Mouse (Mus musculus): ENCODE data around the gene Gtf2i. TPM values are rescaled to one million over a fixed set of nuclear protein-coding genes. Genes with fewer than 3 reads are reported as not detected.
"Not testable (repeated sequence)": the region's sequence is repeated elsewhere in the genome, so short reads cannot be mapped to it uniquely, and the experiment has no call there.

The Gtf2i gene
- 154 and 157 TPM in 2 replicates for polyA plus RNA-seq (2012; rRNA removed)

DNA sequence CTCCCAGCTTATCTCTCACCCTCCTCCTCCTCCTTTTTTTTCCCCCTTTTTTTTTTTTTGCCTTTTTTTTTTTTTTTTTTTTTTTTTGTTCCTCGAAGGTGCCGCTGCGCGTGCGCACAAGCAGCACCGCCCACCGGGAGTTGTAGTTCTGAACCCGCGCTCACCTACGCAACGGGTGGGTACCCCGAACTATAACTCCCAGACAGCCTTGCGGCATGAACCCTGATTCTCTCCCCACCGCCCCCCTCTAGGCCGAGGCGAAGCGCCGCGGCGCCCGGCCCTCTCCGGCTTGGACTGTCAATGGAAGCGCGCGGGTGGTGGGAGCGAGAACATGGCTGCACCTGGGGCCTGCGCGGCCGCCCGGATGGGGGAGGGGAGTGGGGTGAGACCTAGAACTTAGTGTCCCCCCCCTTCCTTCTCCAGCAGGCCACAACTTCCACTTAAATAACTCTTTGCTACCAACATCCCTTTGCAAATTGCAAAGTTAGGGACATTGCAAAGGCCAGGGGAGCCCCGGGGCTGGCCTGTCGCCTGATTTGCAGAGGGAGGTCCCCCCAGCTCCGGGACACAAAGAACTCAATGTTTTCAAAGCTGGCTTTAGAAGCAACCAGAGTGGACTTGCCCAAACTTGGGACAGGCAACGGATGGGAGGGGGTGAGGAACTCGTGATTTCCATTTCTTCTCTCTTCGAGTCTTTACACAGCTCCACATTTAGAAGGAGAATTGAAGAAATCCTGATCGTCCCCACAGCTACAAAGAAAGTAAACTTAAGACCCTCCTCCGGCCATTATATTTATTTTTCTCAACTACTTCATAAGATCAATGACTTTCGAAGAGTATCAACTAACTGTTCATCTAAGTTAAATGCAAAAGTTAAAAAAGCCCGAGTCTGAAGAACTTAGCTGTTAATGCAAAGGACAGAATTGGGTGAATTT, at the start of gene Gtf2i:
TSS of gene Gtf2i (minus strand) at position 73 of the 935 bp plus-strand sequence.
- no peaks in the 10 kb centered on the region for H3K27me3 ChIP-seq (ENCODE audit: control insufficient read depth, insufficient read depth, low read length)
- peak within 1 kb of the TSS; percentile 96 for H3K4me3 ChIP-seq (replicated peaks; ENCODE audit: insufficient read depth, low read depth, low read length)
- under 1% methylated on average over 40 of the region's 40 CpGs for WGBS
- TF ChIP-seq CTCF (IDR thresholded peaks at IDR 0.05; ENCODE audit: borderline replicate concordance, insufficient read depth, low read depth, low read length), result no peak
- peak; percentile 28; the same call in 1 of the 2 replicates for TF ChIP-seq POLR2A (IDR thresholded peaks at IDR 0.05; ENCODE audit: borderline replicate concordance, insufficient read depth, low read length)
- H3K27ac ChIP-seq (ENCODE audit: insufficient read depth, low read length), result peak within 1 kb of the TSS; percentile 98
- DNase-seq, result peak; percentile 94 to 98
- H3K4me1 ChIP-seq (ENCODE audit: control insufficient read depth, insufficient read depth, low read length), result no peaks in the 10 kb centered on the region

DNA sequence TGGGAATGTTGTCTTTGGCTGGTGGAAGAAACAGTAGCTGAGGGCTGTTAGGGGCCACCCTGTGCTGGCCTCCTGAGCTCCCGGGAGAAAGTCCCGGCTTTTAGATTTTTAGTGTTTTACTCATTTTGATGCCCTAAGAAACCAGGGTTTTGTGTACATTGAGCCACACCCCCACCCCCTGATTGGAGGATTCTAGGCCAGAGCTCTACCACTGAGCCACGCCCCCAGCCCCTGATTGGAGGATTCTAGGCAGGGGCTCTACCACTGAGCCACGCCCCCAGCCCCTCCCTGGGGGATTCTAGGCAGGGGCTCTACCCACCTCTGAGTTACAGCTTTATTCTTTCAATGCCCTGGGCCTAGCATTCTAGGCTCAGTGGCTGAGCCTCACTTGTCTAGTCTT, 44.5 kb upstream of the Gtf2i start:
- DNase-seq, result no peak
- TF ChIP-seq POLR2A (IDR thresholded peaks at IDR 0.05; ENCODE audit: borderline replicate concordance, insufficient read depth, low read length), result no peak
- no peak for TF ChIP-seq CTCF (IDR thresholded peaks at IDR 0.05; ENCODE audit: borderline replicate concordance, insufficient read depth, low read depth, low read length)
- H3K4me1 ChIP-seq (ENCODE audit: control insufficient read depth, insufficient read depth, low read length), result no peaks in the 10 kb centered on the region
- WGBS, result 97% methylated on average over 4 of the region's 4 CpGs
- H3K4me3 ChIP-seq (replicated peaks; ENCODE audit: insufficient read depth, low read depth, low read length), result no peak overlapping the region
- H3K27me3 ChIP-seq (ENCODE audit: control insufficient read depth, insufficient read depth, low read length), result no peaks in the 10 kb centered on the region
- H3K27ac ChIP-seq (ENCODE audit: insufficient read depth, low read length), result no peak overlapping the region

DNA sequence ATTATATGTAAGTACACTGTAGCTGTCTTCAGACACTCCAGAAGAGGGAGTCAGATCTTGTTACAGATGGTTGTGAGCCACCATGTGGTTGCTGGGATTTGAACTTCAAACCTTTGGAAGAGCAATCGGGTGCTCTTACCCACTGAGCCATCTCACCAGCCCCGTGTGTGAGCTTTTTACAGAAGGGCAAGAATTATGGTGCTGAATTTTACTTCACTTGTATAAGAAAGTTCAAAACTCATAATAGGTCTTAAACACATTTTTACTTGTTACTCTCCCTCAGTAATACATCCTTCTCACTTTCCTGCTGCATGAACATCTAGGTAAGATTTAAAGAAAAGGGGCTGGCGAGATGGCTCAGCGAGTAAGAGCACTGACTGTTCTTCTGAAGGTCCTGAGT, 40.8 kb upstream of the Gtf2i start:
- not testable (repeated sequence) for DNase-seq; H3K27ac ChIP-seq (ENCODE audit: insufficient read depth, low read length); H3K4me1 ChIP-seq (ENCODE audit: control insufficient read depth, insufficient read depth, low read length); H3K27me3 ChIP-seq (ENCODE audit: control insufficient read depth, insufficient read depth, low read length); H3K4me3 ChIP-seq (replicated peaks; ENCODE audit: insufficient read depth, low read depth, low read length)
- 91% methylated on average over 4 of the region's 4 CpGs for WGBS

DNA sequence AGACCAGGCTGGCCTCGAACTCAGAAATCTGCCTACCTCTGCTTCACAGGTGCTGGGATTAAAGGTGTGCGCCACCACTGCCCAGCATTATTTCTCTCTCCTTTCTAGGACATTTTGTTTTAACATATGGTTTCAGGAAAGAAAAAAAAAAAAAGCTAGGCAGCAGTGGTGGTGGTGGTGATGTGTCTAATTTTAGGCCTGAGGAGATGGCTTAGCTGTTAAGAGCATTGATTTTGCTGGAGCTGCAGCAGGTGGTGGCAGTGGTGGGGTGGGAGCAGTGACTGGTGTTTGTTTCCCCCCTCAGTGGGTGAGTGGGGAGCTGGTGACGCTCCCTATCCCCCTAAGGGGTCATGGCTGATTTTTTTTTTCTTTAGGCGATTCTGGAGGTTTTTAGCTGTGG, 38.6 kb upstream of the Gtf2i start:
- Histone ChIP-seq H3K4me1 (ENCODE audit: control insufficient read depth, insufficient read depth, low read length) (no peaks in the 10 kb centered on the region), H3K27ac (ENCODE audit: insufficient read depth, low read length) (no peak overlapping the region), H3K4me3 (replicated peaks; ENCODE audit: insufficient read depth, low read depth, low read length) (no peak overlapping the region), H3K27me3 (ENCODE audit: control insufficient read depth, insufficient read depth, low read length) (no peaks in the 10 kb centered on the region)
- WGBS, result 70% methylated on average over 4 of the region's 4 CpGs
- DNase-seq, result no peak
- TF ChIP-seq CTCF (IDR thresholded peaks at IDR 0.05; ENCODE audit: borderline replicate concordance, insufficient read depth, low read depth, low read length), result no peak
- TF ChIP-seq POLR2A (IDR thresholded peaks at IDR 0.05; ENCODE audit: borderline replicate concordance, insufficient read depth, low read length), result no peak

DNA sequence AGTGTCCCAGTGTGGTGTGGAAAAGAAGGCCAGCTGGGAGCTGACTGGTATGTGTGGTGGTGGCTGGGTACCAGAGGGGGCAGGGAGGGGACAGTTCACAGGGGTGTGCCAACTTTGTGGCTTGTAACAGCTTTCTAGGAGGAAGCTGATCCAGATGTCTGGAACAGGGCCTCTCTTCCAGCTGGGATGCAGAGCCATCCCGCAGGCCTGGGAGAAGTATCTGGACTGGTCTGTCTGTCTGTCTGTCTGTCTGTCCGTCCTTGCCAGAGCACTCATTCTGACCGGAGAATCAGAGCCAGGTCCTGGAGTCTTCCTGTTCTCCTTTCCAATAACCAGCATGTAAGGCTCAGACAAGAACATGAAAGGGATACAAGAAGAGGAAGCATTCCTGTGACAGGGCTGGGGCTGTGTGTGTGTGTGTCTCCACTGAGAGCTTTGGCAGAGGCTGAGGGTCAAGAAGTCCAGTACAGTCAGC, 38.0 kb upstream of the Gtf2i start:
- WGBS, result 9% methylated on average over 3 of the region's 3 CpGs
- H3K4me1 ChIP-seq (ENCODE audit: control insufficient read depth, insufficient read depth, low read length), result no peaks in the 10 kb centered on the region
- no peak for DNase-seq
- H3K27ac ChIP-seq (ENCODE audit: insufficient read depth, low read length), result no peak overlapping the region
- no peaks in the 10 kb centered on the region for H3K27me3 ChIP-seq (ENCODE audit: control insufficient read depth, insufficient read depth, low read length)
- no peak overlapping the region for H3K4me3 ChIP-seq (replicated peaks; ENCODE audit: insufficient read depth, low read depth, low read length)
- TF ChIP-seq CTCF (IDR thresholded peaks at IDR 0.05; ENCODE audit: borderline replicate concordance, insufficient read depth, low read depth, low read length) (no peak), POLR2A (IDR thresholded peaks at IDR 0.05; ENCODE audit: borderline replicate concordance, insufficient read depth, low read length) (no peak)

DNA sequence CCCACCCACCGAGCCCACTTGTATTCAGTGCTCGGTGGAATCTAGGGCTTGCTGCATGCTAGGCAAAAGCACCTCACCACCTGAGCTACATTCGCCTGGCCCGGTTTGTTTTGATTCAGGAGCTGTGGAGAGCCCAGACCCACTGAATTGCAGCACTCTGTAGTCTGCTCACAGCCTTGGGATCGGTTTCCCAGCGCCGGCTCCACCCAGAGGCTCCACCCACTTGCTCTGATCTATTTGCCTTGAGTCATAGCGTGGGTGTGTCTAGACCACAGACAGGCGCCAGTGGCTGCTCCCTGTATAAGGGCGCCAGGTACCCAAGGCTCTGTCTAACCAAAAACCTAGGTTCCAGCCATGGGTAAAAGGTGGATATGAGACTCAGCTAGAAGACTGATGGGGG, 36.1 kb upstream of the Gtf2i start:
- no peaks in the 10 kb centered on the region for H3K4me1 ChIP-seq (ENCODE audit: control insufficient read depth, insufficient read depth, low read length)
- no peak overlapping the region for H3K27ac ChIP-seq (ENCODE audit: insufficient read depth, low read length)
- no peak for TF ChIP-seq CTCF (IDR thresholded peaks at IDR 0.05; ENCODE audit: borderline replicate concordance, insufficient read depth, low read depth, low read length)
- no peak for TF ChIP-seq POLR2A (IDR thresholded peaks at IDR 0.05; ENCODE audit: borderline replicate concordance, insufficient read depth, low read length)
- no peak overlapping the region for H3K4me3 ChIP-seq (replicated peaks; ENCODE audit: insufficient read depth, low read depth, low read length)
- peak; percentile 30 to 42 for DNase-seq
- WGBS, result 18% methylated on average over 10 of the region's 10 CpGs
- no peaks in the 10 kb centered on the region for H3K27me3 ChIP-seq (ENCODE audit: control insufficient read depth, insufficient read depth, low read length)

DNA sequence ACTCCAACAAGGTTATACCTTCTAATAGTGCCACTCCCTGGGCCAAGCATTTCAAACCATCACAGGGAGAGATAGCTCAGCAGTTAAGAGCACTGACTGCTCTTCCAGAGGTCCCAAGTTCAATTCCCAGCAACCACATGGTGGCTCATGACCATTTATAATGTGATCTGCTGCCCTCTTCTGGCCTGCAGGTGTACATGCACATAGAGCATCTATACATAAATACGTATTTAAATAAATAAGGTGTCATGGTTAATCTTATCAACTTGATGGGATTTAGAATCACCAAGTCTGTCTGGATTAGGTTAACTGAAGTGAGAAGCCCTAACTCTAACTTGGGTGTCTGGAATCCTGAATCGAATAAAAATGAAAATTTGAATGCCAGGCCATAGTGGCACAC, 32.5 kb upstream of the Gtf2i start:
- no peak overlapping the region for H3K27ac ChIP-seq (ENCODE audit: insufficient read depth, low read length)
- no peak overlapping the region for H3K4me3 ChIP-seq (replicated peaks; ENCODE audit: insufficient read depth, low read depth, low read length)
- 58% methylated on average over 2 of the region's 2 CpGs for WGBS
- H3K27me3 ChIP-seq (ENCODE audit: control insufficient read depth, insufficient read depth, low read length), result no peaks in the 10 kb centered on the region
- no peaks in the 10 kb centered on the region for H3K4me1 ChIP-seq (ENCODE audit: control insufficient read depth, insufficient read depth, low read length)
- DNase-seq, result no peak
- TF ChIP-seq CTCF (IDR thresholded peaks at IDR 0.05; ENCODE audit: borderline replicate concordance, insufficient read depth, low read depth, low read length), result peak; percentile 49
- no peak for TF ChIP-seq POLR2A (IDR thresholded peaks at IDR 0.05; ENCODE audit: borderline replicate concordance, insufficient read depth, low read length)

DNA sequence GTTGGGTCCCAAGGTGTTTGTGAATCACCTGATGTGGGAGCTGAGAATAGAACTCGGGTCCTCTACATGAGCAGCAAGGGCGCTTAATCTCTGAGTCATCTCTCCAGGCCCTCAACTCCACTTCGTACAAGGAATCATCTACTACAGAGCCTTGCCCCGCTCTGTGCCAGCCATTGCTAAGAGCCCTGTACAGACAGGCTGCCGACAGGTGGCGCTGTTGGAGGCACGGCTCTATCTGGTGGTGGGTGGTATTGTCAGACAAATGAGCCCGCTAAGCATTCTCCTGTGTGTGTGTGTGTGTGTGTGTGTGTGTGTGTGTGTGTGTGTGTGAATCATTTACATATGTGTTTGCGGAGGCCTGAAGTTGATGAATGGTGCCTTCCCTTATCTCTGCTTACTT, 30.9 kb upstream of the Gtf2i start:
- Histone ChIP-seq H3K27ac (ENCODE audit: insufficient read depth, low read length) (no peak overlapping the region), H3K27me3 (ENCODE audit: control insufficient read depth, insufficient read depth, low read length) (no peaks in the 10 kb centered on the region), H3K4me1 (ENCODE audit: control insufficient read depth, insufficient read depth, low read length) (no peaks in the 10 kb centered on the region), H3K4me3 (replicated peaks; ENCODE audit: insufficient read depth, low read depth, low read length) (no peak overlapping the region)
- WGBS, result 70% methylated on average over 9 of the region's 9 CpGs
- DNase-seq, result no peak
- peak; percentile 36; the same call in 1 of the 2 replicates for TF ChIP-seq CTCF (IDR thresholded peaks at IDR 0.05; ENCODE audit: borderline replicate concordance, insufficient read depth, low read depth, low read length)
- no peak for TF ChIP-seq POLR2A (IDR thresholded peaks at IDR 0.05; ENCODE audit: borderline replicate concordance, insufficient read depth, low read length)

Data from cerebellum, adult 2 months (tissue).